Mouse (Mus musculus) E14TG2a.4 (cell line): ENCODE data around the gene Tpi1.

Experiments
- CTCF ChIP-seq: conservative IDR thresholded peaks from 2 replicates; pipeline ENCODE4 v1.5.1; 2014; ENCODE audit warnings: low read length
- NANOG ChIP-seq: IDR thresholded peaks from 2 replicates; pipeline ENCODE4 v1.6.1; 2014; ENCODE audit warnings: borderline replicate concordance, low read length, mixed read lengths
- POU5F1 ChIP-seq: IDR thresholded peaks from 2 replicates; pipeline ENCODE4 v1.6.1; 2014; ENCODE audit warnings: low read length, borderline replicate concordance

DNA sequence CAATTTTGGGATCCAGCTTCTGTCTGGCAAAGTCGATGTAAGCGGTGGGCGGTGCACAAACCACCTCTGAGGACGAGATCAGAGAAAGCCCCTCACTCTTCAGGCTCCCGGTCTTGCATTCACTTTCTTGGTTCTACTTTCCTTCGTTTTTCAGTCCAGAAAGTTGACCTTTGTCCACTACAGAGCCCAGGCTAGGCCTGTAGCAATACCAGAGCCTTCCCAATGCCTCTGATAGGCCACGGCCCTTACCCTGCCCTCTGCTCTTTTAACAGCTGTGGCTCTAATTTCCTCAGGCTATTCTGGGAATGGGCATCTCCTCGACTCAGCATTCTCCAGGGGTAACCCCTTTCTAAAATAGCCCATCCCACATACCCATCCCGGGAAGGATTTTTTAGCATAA, 1.2 kb downstream of the Tpi1 start:
- TF ChIP-seq CTCF (no peak), POU5F1 (no peak), NANOG (no peak)
